Mouse (Mus musculus) right cerebral cortex, postnatal 10 days (tissue): Measurements from ENCODE around the gene Rybp.
A peak's percentile ranks its signal among the peaks of the same experiment; 100 is the strongest.

ENCODE experiments used
- DNase-seq, 2 experiments: peaks; one replicate each; pipeline ENCODE4 v3.0.0; 2021; ENCODE audit warnings: low spot score in 2 of 2

Rybp gene

GRCm38 (mm10) chr6:100288016-100288729, 888 bp upstream of the Rybp start:
- DNase-seq, result peak; percentile 48 to 52

DNA sequence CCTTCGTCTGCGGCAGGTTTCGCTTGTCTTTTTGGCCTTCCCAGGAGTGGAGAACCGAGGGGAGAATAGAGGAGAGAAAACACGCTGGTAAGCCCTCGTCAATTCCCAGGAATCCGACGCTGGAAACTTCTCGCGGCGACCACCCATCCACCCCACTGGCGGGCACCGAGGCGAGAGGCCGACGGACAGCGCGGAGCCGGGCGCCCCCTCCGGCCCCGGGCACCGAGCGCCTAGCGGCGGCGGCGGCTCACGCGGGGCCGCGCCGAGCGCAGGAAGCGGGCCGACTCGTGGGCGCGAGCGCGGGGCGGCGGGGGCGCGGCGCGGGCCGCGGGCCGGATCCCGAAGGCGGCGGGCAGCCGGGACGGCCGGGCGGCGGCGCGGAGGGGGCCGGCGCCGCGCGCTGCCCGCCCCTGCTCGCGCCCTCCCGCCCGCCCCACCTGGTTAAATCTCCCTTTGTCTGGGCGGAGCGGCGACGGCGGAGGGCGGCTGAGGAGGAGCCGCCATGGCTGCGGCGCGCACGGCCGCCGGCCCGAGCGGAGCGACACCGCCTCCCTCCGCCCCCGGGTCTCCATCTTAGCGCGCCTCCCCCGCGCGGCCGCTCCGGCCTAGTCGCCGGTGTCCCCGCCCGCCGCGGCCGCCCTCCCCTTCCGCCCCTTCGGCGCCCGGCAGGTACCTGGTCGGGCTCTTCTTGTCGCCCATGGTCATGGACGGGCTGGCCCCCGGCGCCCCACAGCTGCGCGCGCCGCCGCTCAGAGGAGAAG, 532 bp downstream of the Rybp start:
- peak; percentile 76 to 77 for DNase-seq

DNA sequence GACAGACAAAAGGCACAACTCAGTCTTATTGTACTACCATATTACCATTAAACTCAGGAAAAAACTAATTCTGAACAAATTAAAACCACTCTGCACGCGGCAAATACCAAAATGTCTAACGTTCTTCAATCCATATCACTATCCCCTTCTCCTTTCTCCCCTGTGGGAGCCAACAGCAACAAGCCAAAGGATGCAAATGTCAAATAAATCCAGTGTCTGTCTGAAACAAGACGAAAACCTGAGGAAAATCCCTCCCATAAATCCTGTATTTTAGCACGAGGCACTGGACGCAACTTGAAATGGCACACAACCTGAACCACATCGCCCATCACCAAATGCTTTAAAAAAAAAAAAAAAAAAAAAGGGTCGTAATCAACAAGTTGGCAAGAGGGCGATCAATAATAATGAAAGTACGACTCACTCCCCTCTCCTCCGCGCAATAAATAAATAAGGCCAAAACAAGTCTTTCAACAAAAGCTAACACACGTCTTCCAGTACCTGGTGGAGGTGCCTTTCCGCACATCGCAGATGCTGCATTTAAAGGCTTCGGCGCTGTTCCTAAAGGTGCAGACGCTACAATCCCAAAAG, 1.2 kb downstream of the Rybp start:
- no peak for DNase-seq

- DNase-seq, result no peak
Measured at GRCm38 (mm10) chr6:100278841-100279240, 8.4 kb downstream of the Rybp start.

DNA sequence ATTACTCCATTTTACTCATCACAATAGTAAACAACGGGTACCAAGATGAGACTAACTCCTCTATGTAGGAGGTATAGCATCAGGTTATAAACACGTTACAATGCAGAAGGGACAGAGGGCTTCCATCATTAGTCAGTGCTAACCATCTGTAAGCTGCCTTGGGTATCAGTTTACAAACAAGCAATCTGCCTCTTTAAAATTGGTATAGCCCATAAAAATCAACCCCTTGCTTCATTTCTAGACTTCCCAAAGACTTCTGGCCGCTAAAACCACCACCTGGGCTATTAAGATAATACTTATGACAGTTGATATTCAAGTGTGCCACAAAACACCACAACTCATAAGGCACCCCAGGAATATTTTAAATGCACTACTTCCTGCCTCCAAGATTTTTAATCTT, 10.9 kb downstream of the Rybp start:
- no peak for DNase-seq

- DNase-seq, result no peak
Measured at GRCm38 (mm10) chr6:100275643-100276042, 11.6 kb downstream of the Rybp start.

DNA sequence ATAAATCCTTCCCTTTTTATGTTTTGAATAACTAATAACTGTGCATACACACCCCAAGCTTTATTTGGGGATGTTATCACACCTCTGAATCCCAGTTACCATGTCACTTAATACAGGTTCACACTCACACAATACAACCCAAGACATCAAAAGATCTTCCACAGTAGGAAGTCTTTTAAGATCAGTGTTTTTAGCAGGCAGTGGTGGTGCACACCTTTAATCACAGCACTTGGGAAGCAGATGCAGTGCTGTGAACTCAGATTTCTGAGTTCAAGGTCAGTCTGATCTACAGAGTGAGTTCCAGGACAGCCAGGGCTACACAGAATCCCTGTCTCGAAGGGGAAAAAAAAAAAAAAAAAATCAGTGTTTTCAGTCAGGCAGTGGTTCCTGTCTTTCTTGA, 13.7 kb downstream of the Rybp start:
- no peak for DNase-seq

DNA sequence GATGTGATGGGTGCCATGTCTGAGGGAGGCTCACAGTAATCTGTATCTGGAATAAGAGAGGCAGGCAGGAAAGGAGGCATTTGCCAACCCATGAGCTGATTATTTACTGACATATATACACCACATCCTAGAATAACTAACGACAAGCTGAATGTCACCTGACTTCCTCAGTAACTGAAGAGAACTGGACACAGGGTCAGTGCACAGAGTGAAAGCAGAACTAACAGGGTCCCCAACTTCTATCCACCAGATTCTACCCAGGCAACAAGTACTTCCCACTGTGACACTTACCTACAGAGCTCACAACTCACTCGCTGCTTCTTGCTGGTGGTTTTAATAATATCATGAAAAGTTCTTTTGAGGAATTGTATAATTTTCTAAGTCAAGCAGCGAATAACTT, 15.3 kb downstream of the Rybp start:
- no peak for DNase-seq

- no peak for DNase-seq
Measured at GRCm38 (mm10) chr6:100270765-100271164, 16.5 kb downstream of the Rybp start.

DNA sequence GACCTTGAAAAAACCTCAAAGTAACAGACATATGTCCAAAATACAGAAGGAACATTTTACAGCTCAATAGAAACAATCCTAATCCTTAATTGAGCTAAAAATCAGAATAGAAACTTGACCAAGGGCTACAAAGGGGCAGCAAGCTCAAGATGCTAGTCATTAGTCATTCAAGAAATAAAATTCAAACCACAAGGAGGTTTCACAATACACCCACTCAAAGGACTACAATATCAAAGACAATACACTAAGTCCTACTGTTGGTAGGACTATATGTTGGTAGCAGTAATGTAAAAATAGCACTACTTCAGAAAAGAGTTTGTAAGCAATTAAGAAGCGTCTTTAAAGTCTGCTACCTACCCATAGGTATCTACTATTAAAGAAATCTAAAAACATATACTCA, 27.7 kb downstream of the Rybp start:
- no peak for DNase-seq

GRCm38 (mm10) chr6:100258278-100258677, 29.0 kb downstream of the Rybp start:
- no peak for DNase-seq

DNA sequence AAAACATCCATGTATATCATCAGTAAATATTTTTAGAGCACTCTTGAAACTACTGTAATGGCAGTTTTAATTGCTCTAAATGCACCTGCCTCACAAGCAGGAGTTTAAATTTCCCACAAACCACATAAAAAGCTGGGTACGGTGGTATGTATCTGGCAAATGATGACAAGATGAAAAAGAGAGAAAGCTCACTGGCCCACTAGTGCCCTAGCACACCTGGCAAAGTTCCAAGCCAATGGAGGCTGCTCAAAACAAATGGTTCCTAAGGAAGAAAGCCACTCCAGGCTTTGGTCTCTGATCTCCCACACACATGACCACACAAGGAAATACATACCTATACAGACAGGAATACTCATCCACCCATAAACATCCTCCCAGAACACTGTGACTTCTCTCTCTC, 31.9 kb downstream of the Rybp start:
- no peak for DNase-seq

DNA sequence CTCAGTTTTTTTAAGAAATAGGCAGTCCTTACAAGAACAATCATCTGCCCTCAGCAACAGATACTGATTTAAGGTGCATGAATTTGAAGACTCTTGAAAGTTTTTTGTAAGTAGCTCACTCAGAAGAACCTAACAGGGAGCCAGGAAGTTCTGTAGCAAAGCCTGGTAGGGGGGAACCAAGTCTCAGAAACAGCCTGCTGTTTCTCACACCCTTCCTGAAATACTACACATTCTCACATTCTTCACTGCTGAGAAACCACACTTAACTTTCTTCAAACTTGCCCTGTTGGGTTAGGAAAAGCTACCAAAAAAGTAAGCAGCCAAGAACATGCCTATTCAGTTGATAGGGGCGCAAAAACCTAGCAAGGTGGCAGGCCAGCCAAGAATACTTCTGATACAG, 32.6 kb downstream of the Rybp start:
- DNase-seq, result no peak

DNA sequence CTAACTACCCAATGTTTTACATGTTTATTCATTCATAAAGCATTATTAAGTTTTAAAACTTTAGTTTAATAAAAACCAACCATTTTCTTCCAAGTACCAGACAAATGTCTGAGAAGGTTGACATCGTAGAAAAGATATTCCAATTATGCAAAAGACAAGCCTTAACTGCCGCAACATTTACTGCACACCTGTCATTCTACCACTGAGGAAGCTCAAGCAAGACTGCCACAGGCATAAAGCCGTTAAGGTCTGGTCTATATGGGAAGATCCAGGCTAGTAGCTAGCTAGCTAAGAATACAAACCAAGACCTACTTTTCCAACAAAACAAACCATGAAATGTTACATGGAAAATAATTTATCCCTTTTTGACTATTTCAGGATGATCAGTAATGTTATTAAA, 42.8 kb downstream of the Rybp start:
- no peak for DNase-seq

- DNase-seq, result no peak
Measured at GRCm38 (mm10) chr6:100235036-100235435, 52.2 kb downstream of the Rybp start.

DNA sequence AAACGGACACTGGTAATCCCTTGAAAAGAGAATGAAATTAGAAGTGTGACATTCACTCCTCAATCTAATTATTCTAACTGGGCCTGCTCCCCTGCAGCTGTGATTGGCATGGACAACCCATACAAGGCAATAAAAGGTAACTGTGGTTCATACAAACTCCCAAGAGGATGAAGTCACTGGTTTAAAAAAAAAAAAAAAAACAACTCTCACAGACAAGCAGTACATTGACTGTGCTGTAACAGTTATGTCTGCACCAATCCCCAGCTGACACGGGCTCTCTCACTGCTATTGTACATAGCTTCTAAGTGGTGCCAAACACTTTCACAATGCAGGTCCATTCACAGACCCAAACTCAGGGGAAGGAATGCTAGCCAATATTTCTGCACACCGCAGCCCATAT, 53.8 kb downstream of the Rybp start:
- DNase-seq, result no peak

DNA sequence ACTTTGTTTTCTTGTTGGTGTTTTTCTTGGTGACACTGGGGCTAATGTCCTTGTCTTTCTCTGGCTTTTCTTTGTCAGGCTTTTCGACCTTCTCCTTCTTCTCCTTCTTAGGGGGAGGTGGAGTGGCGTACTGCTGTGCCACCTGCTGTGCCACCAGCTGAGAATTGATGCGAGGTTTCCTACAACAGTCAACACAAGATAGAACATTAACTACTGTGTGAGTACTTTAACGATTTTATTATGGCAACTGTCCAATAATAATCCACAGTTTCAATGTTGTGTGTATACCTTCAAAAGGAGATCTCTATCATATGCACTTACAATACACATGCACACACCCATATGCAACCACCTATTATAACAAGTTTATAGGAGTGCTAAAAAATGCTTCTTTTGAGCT, 54.2 kb downstream of the Rybp start:
- no peak for DNase-seq

DNA sequence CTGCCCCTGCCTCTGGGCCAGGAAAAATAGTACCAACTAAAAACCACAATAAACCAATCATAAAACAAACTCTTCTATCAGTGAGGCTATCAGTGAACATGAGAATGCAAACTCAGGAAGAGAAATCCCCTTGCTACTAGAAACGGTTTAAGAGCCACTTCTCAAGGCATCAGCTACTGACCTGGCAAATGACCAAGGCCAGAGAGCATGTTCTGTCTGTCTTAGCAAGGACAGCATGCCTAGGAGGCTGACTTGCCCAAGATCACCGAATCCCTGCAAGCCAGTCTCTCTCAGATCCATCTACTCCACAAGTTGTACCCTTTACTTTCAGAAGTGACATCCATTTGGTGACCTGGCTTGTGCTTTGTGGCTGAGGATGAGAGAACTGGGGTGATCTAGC, 61.1 kb downstream of the Rybp start:
- no peak for DNase-seq

GRCm38 (mm10) chr6:100223932-100224331, 63.4 kb downstream of the Rybp start:
- no peak for DNase-seq

DNA sequence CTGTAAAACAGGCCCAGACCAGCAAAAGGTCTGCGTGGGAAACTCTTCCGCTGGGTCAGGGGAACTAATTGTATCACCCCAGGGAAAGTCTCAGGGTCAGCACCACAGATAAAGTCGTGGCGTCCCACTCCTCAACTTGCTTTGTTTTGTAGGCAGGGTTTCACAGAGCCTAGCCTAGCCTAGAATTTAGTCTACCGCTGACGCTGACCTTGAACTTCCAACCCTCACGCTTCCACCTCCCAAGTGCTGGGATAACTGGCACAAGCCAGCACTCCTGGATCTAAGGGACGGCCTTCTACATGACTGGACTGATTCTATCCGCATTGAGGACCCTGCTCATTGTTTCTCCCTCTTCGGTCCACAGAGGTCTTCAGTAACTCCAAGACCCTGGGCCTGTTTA, 63.9 kb downstream of the Rybp start:
- no peak for DNase-seq

DNA sequence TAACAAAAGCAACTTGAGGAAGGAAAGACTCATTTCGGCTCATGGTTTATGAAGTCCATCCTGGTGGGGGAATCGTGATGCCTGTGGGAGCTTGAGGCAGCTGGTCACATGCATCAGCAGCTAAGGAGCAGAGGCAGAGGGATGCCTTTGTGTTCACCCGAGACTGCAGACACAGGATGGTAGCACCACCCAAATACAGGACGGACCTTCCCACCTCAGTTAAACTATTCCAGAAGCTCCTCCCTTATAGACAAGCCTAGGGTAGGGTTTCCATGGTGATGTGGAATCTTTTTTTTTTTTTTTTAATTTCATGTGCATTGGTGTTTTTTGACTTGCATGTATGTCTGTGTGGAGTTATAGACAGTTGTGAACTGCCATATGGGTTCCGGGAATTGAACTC, 64.4 kb downstream of the Rybp start:
- DNase-seq, result no peak

- no peak for DNase-seq
Measured at GRCm38 (mm10) chr6:100221803-100222202, 65.5 kb downstream of the Rybp start.

- no peak for DNase-seq
Measured at GRCm38 (mm10) chr6:100220917-100221560, 66.2 kb downstream of the Rybp start.
